In the genomic region with DNA sequence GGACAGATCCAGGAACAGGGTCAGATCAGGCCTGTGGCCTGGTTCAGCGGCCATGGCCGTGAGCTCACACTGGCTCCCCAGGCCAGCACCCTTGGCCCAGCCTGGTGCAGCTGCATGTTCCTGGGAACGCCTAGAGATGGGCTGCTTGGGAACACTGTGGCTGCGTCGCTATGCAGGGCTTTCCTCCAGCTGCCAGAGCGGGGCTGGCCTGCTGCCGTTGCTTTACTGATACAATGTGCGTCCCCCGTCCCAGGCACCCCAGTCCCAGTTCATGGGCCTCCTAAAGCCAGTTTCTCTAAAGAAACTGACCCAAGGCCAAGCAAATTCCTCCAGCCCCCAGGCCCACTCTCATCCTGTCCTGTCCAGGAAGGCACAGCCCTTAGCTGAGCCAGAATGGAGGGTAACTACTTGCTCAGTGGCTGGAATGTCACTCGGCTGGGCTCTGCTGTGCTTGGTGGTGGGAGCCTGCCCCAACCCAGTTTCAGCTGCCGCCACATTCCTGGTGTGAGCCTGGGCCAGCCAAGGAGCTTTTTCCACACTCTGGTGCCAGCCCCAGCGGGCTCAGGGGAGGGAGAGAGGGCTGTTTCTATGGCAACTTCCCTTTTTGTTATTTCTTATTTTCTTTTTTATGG, we compare ENCODE assay signal across 7 mouse cellular contexts. TPM values are rescaled to one million over a fixed set of nuclear protein-coding genes. Genes with fewer than 3 reads are reported as not detected.
DNase-seq lines count a peak whose midpoint lies in the region; ATAC-seq and TF ChIP-seq lines count a peak whose summit lies in the region.

No protein-coding gene starts in this region.

- WGBS in heart, embryonic 11.5 days (ENCODE audit: insufficient replicate concordance), result 42% methylated on average over 12 of the region's 12 CpGs
- 70% methylated on average over 12 of the region's 12 CpGs for WGBS in liver, embryonic 11.5 days
- 33% methylated on average over 12 of the region's 12 CpGs for WGBS in neural tube, embryonic 12.5 days

- no peak for TF ChIP-seq CTCF in brain, embryonic 14.5 days (IDR thresholded peaks at IDR 0.05; ENCODE audit: borderline replicate concordance, extremely low read depth, insufficient read depth, insufficient read length)
- TF ChIP-seq CTCF in embryonic fibroblast, embryonic 13.5 days (IDR thresholded peaks at IDR 0.05; ENCODE audit: borderline replicate concordance, insufficient read depth, low read length), result no peak

- ATAC-seq in heart, embryonic 11.5 days (replicated peaks; ENCODE audit: insufficient number of reproducible peaks, low FRiP score, low TSS enrichment), result 0 out of 2 replicates have a peak, but pooled peaks have one; percentile 18
- no peak for ATAC-seq in liver, embryonic 11.5 days (replicated peaks; ENCODE audit: low FRiP score)
- ATAC-seq in neural tube, embryonic 12.5 days (ENCODE audit: low FRiP score, low read depth), result peak; percentile 71

- peaks cover 15% of the 10 kb centered on the region for H3K4me1 ChIP-seq in embryonic fibroblast, embryonic 13.5 days (ENCODE audit: control insufficient read depth, insufficient read depth, low read length)
- H3K4me1 ChIP-seq in heart, embryonic 11.5 days (ENCODE audit: control insufficient read depth, insufficient read depth, low read length), result peaks cover 26% of the 10 kb centered on the region
- H3K4me1 ChIP-seq in liver, embryonic 11.5 days (replicated peaks; ENCODE audit: control insufficient read depth, insufficient read depth, low read length), result no peaks in the 10 kb centered on the region; the same call in 1 of the 2 replicates
- H3K4me1 ChIP-seq in neural tube, embryonic 12.5 days, result peaks cover 36% of the 10 kb centered on the region

- no peaks in the 10 kb centered on the region for H3K9me3 ChIP-seq in heart, embryonic 11.5 days (replicated peaks; ENCODE audit: control insufficient read depth, low read length)
- H3K9me3 ChIP-seq in liver, embryonic 11.5 days (ENCODE audit: control insufficient read depth, low read length), result no peaks in the 10 kb centered on the region
- no peaks in the 10 kb centered on the region for H3K9me3 ChIP-seq in neural tube, embryonic 12.5 days

- no peak overlapping the region for H3K4me3 ChIP-seq in embryonic fibroblast, embryonic 13.5 days (ENCODE audit: insufficient read depth, low read length)
- no peak overlapping the region for H3K4me3 ChIP-seq in heart, embryonic 11.5 days (ENCODE audit: low read depth, low read length)
- H3K4me3 ChIP-seq in liver, embryonic 11.5 days (ENCODE audit: low read depth, low read length), result no peak overlapping the region
- no peak overlapping the region for H3K4me3 ChIP-seq in neural tube, embryonic 12.5 days

- peak overlapping the region; percentile 56 for H3K9ac ChIP-seq in heart, embryonic 11.5 days (ENCODE audit: low read depth, low read length)
- H3K9ac ChIP-seq in liver, embryonic 11.5 days (ENCODE audit: low read depth, low read length), result no peak overlapping the region
- H3K9ac ChIP-seq in neural tube, embryonic 12.5 days, result 0 out of 2 replicates have a peak overlapping the region, but pooled peaks have one; percentile 26

- peak; percentile 90 for DNase-seq in brain, embryonic 14.5 days (ENCODE audit: low read depth)
- peak; percentile 67 for DNase-seq in kidney, adult 9 months
- DNase-seq in liver, embryonic 11.5 days (ENCODE audit: low spot score), result no peak
- DNase-seq in spleen, adult 18-20 months, result no peak

- H3K27me3 ChIP-seq in heart, embryonic 11.5 days (ENCODE audit: control insufficient read depth, insufficient read depth, low read length), result no peaks in the 10 kb centered on the region
- H3K27me3 ChIP-seq in liver, embryonic 11.5 days (replicated peaks; ENCODE audit: control insufficient read depth, insufficient read depth, low read length), result no peaks in the 10 kb centered on the region
- H3K27me3 ChIP-seq in neural tube, embryonic 12.5 days (replicated peaks), result no peaks in the 10 kb centered on the region

- TF ChIP-seq POLR2A in brain, embryonic 14.5 days (IDR thresholded peaks at IDR 0.05; ENCODE audit: borderline replicate concordance, extremely low read depth, insufficient read depth, insufficient read length, poor library complexity, severe bottlenecking), result no peak
- TF ChIP-seq POLR2A in embryonic fibroblast, embryonic 13.5 days (IDR thresholded peaks at IDR 0.05; ENCODE audit: low read depth, low read length), result no peak; the same call in 1 of the 2 replicates

- H3K27ac ChIP-seq in embryonic fibroblast, embryonic 13.5 days (ENCODE audit: insufficient read depth, low read length), result peak overlapping the region; percentile 82
- H3K27ac ChIP-seq in heart, embryonic 11.5 days (ENCODE audit: low read depth, low read length), result peak overlapping the region; percentile 76
- peak overlapping the region; percentile 45; the same call in 1 of the 2 replicates for H3K27ac ChIP-seq in liver, embryonic 11.5 days (ENCODE audit: low read depth, low read length)
- peak overlapping the region; percentile 79 for H3K27ac ChIP-seq in neural tube, embryonic 12.5 days

- no peaks in the 10 kb centered on the region for H3K36me3 ChIP-seq in heart, embryonic 11.5 days (ENCODE audit: control insufficient read depth, insufficient read depth, low read length)
- H3K36me3 ChIP-seq in liver, embryonic 11.5 days (ENCODE audit: control insufficient read depth, insufficient read depth, low read length), result no peaks in the 10 kb centered on the region
- H3K36me3 ChIP-seq in neural tube, embryonic 12.5 days, result no peaks in the 10 kb centered on the region

- peak overlapping the region; percentile 22; the same call in 1 of the 2 replicates for H3K4me2 ChIP-seq in heart, embryonic 11.5 days
- H3K4me2 ChIP-seq in liver, embryonic 11.5 days, result no peak overlapping the region
- peak overlapping the region; percentile 7; the same call in 1 of the 2 replicates for H3K4me2 ChIP-seq in neural tube, embryonic 12.5 days (replicated peaks)

RNA-seq across cellular contexts. Expression of gene Morn1, which starts 57.6 kb away (rescaled TPM):
- 8.0 and 12.6 TPM in 2 replicates for polyA plus RNA-seq in brain, embryonic 14.5 days (2012; rRNA removed)
- polyA plus RNA-seq in embryonic fibroblast, embryonic 13.5 days (2011; ENCODE audit: insufficient read length, low read depth, missing spikeins), result 3.9 and 5.0 TPM in 2 replicates
- 2.5 and 2.9 TPM in 2 replicates for polyA plus RNA-seq in heart, embryonic 11.5 days (2014; fragmentation: Nextera tagmentation; extraction: Ambion mirVana)
- polyA plus RNA-seq in liver, embryonic 11.5 days (2014; fragmentation: Nextera tagmentation; extraction: Ambion mirVana), result 3.4 and 3.5 TPM in 2 replicates
- 6.0 and 6.1 TPM in 2 replicates for polyA plus RNA-seq in neural tube, embryonic 12.5 days (2016; fragmentation: Nextera tagmentation; extraction: Ambion mirVana)

RNA-seq across cellular contexts. Expression of gene Rer1, which starts 57.8 kb away (rescaled TPM):
- polyA plus RNA-seq in brain, embryonic 14.5 days (2012; rRNA removed), result 84.0 and 95.7 TPM in 2 replicates
- 148 and 162 TPM in 2 replicates for polyA plus RNA-seq in embryonic fibroblast, embryonic 13.5 days (2011; ENCODE audit: insufficient read length, low read depth, missing spikeins)
- polyA plus RNA-seq in heart, embryonic 11.5 days (2014; fragmentation: Nextera tagmentation; extraction: Ambion mirVana), result 148 TPM in 2 replicates
- 163 and 168 TPM in 2 replicates for polyA plus RNA-seq in liver, embryonic 11.5 days (2014; fragmentation: Nextera tagmentation; extraction: Ambion mirVana)
- 135 and 137 TPM in 2 replicates for polyA plus RNA-seq in neural tube, embryonic 12.5 days (2016; fragmentation: Nextera tagmentation; extraction: Ambion mirVana)

Comparison
In these comparisons a context has a peak if more than half of its experiments do, and no peak if none do; other contexts are left out.
1. DNase-seq: peak in brain, embryonic 14.5 days (single experiment) and kidney, adult 9 months (single experiment); none in liver, embryonic 11.5 days (single experiment) and spleen, adult 18-20 months (0 of 2).
2. Peak in every context shown above with its lines, with median percentiles within 50 percentile points of each other: H3K27ac ChIP-seq.